Mouse (Mus musculus) stomach, postnatal 0 days (tissue): ENCODE data around the gene Mitd1. TPM values are rescaled to one million over a fixed set of nuclear protein-coding genes. Genes with fewer than 3 reads are reported as not detected.
A peak's percentile ranks its signal among the peaks of the same experiment; 100 is the strongest.

Experiments
- ATAC-seq: fragments of 200-750 bp; cut with Nextera tagmentation; 2 replicates; pipeline ENCODE4 v1.8.0; 2017; ENCODE audit not compliant: low FRiP score, low TSS enrichment
- DNase-seq: peaks from one replicate; pipeline ENCODE4 v3.0.0-alpha.2; 2016; ENCODE audit warnings: low spot score
- H3K27ac ChIP-seq: fragments of 300-500 bp; sonication (generic); replicated peaks from 2 replicates; pipeline ENCODE4 v1.5.1; 2014; ENCODE audit warnings: mild to moderate bottlenecking, control low read depth
- H3K27me3 ChIP-seq: fragments of 300-500 bp; sonication (generic); 2 replicates; pipeline ENCODE4 v1.6.1; 2014; ENCODE audit warnings: low read length; ENCODE audit not compliant: control insufficient read depth, insufficient read depth
- H3K36me3 ChIP-seq: fragments of 300-500 bp; sonication (generic); 2 replicates; pipeline ENCODE4 v1.6.1; 2014; ENCODE audit warnings: low read length, mixed read lengths; ENCODE audit not compliant: control insufficient read depth, insufficient read depth
- H3K4me1 ChIP-seq: fragments of 300-500 bp; sonication (generic); replicated peaks from 2 replicates; pipeline ENCODE4 v1.6.1; 2014; ENCODE audit warnings: antibody characterized with exemption; ENCODE audit not compliant: control insufficient read depth, insufficient read depth
- H3K4me2 ChIP-seq: fragments of 300-500 bp; sonication (generic); replicated peaks from 2 replicates; pipeline ENCODE4 v1.6.1; 2014; ENCODE audit warnings: low read depth, mild to moderate bottlenecking, control low read depth, moderate library complexity
- H3K4me3 ChIP-seq: fragments of 300-500 bp; sonication (generic); 2 replicates; pipeline ENCODE4 v1.5.1; 2014; ENCODE audit warnings: low read depth, low read length, control low read depth
- H3K9ac ChIP-seq: fragments of 300-500 bp; sonication (generic); 2 replicates; pipeline ENCODE4 v1.6.1; 2014; ENCODE audit warnings: mild to moderate bottlenecking, low read length, control low read depth, mixed read lengths
- H3K9me3 ChIP-seq: fragments of 300-500 bp; sonication (generic); 2 replicates; pipeline ENCODE4 v1.6.1; 2016; ENCODE audit warnings: low read length; ENCODE audit not compliant: control insufficient read depth
- CTCF ChIP-seq: IDR thresholded peaks from 2 replicates; pipeline ENCODE4 v1.5.1; 2016; ENCODE audit warnings: antibody characterized with exemption, low read depth, mild to moderate bottlenecking, moderate library complexity
- EP300 ChIP-seq: optimal IDR thresholded peaks from 2 replicates; pipeline ENCODE3; 2016; ENCODE audit warnings: antibody characterized with exemption
- WGBS: fragments of 180-500 bp; shearing (Covaris S2); extraction: QIAGEN DNeasy Blood & Tissue Kit; methylation state at CpG from one replicate; pipeline ENCODE4 v1.1.7; 2014; 5-methylcytosine and 5-hydroxymethylcytosine counted together
- polyA plus RNA-seq: library from polyadenylated mRNA; unstranded; fragments of >200 nt; fragmentation: Nextera tagmentation; extraction: Ambion mirVana; gene quantifications from 2 replicates; pipeline ENCODE4 v1.2.1, GENCODE M21; 2015

Mitd1 gene
- polyA plus RNA-seq, 1 experiment from 2014 or later, result 22.7 TPM

DNA sequence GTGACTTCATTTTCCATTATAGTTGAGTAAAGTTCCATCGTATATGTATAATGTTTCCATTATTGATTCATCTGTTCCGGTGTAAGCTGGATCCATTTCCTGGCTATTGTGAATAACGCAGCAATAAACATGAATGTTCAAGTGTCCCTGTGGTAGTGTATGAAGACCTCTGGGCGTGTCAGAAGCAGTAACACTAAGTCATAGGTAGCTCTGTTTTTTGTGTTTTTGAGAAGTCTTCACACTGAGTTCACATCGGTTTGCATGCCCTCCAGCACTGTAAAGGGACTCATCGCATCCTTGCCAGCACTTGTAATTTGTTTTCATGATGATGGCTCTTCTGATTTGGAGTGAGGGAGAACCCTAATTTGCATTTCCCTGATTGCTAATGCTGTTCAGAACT is 23.9 kb downstream of the Mitd1 start, which contains the start of gene Tsga10:
Tsga10 (minus strand) TSS at position 144 of the 400 bp plus-strand sequence.
- TF ChIP-seq EP300, result no peak
- no peak for TF ChIP-seq CTCF
- H3K9me3 ChIP-seq, result no peaks in the 10 kb centered on the region
- DNase-seq (no peak), ATAC-seq (no peak)
- H3K4me2 ChIP-seq, result peak within 1 kb of the TSS; percentile 90
- H3K36me3 ChIP-seq, result no peaks in the 10 kb centered on the region
- peak within 1 kb of the TSS; percentile 67 for H3K9ac ChIP-seq
- no peaks in the 10 kb centered on the region for H3K27me3 ChIP-seq
- H3K4me1 ChIP-seq, result no peaks in the 10 kb centered on the region
- H3K27ac ChIP-seq, result peak within 1 kb of the TSS; percentile 87
- peak within 1 kb of the TSS; percentile 63 for H3K4me3 ChIP-seq
- 83% methylated on average over 6 of the region's 6 CpGs for WGBS

DNA sequence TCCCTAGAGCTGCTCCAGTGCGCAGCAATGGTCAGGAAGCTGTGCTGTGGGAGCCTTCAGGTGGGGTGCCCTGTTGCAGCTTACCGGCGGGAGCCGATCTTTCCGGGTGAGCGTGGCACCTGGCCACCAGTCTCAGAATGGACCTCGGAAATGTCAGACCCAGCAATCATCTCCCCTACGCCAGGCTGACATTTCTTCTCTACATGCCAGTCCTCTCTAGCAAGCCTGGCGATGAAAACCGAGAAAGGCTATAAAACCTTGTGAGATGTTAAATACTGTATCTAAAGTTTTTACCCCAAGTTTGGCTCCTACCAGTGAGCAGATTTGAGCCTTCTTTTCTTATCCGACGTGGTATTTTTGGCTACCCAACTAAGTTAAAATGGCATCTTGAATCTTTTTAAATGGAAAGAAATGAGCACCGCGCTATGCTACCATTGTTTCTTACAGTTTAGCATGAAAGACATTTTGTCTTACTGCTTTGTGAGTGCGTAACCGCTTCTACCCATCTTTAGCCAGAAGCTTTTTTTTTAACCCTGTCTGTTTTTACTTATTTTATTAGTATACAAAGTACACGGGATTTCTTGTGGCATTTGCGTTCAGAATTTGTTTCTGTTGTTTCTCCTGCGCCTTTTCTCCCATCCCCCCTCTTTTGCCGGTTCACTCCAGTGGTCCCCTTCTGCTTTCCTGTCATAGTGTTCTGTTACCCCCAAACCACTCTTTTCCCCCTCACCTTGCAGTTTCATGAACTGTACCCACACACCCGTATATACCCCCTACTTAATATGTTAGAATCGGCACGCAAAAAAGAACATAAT is 24.6 kb downstream of the Mitd1 start:
- DNase-seq, result no peak
- Histone ChIP-seq H3K9me3 (no peaks in the 10 kb centered on the region), H3K27ac (peak overlapping the region; percentile 87), H3K36me3 (no peaks in the 10 kb centered on the region), H3K4me1 (no peaks in the 10 kb centered on the region), H3K4me3 (peak overlapping the region; percentile 63), H3K9ac (peak overlapping the region; percentile 67), H3K27me3 (no peaks in the 10 kb centered on the region), H3K4me2 (peak overlapping the region; percentile 90)
- WGBS, result 9% methylated on average over 23 of the region's 23 CpGs
- no peak for ATAC-seq
- TF ChIP-seq CTCF (no peak), EP300 (no peak)

DNA sequence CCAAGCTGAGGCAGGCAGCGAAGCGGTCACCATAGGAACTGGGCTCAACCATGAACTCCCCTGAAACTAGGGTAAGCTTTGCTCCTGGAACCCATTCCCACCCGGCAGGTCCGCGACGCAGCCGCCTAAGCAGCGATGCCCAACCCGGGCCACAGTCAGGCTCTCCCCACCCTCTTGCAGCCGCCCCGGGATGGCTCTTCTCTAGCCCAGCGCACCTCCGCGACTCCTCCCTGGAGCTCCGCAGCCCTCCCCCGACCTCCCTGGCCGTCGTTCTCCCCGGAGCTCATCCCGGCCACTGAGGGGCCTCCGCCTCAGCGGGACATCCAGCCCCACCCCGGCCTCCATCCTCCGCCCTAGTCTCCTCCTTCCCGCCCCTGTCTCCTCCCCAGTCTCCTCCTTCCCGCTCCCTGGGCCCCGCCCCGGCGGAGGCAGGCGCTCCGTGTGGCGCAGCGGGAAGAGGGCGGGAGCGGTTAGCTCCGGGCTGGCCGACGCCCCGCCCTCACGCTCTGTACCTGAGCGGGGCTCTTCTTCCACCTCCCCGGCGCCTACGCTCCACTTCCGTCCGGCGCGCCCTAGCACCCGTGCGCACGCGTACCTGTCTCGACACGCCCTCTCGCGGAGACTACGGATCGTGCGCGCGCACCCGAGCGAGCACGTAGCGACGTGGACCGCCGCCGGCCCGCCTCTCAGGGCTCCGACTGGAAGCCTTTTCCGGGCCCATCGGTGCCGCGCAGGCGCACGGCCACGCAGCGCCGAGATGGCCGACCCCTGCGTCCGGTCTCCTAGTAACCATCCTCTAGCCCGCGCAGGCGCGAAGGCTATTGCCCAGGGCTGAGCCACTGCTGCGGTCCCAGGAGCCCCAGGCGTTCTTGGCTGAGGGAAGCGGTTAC is 25.5 kb downstream of the Mitd1 start:
- Histone ChIP-seq H3K9me3 (no peaks in the 10 kb centered on the region), H3K27ac (peak overlapping the region; percentile 87), H3K4me2 (peak overlapping the region; percentile 90), H3K27me3 (no peaks in the 10 kb centered on the region), H3K36me3 (no peaks in the 10 kb centered on the region), H3K4me1 (no peaks in the 10 kb centered on the region), H3K9ac (peak overlapping the region; percentile 67), H3K4me3 (peak overlapping the region; percentile 63)
- WGBS, result under 1% methylated on average over 81 of the region's 90 CpGs
- no peak for TF ChIP-seq EP300
- peak; percentile 71 for TF ChIP-seq CTCF
- ATAC-seq, result peak; percentile 99
- DNase-seq, result peak; percentile 100

DNA sequence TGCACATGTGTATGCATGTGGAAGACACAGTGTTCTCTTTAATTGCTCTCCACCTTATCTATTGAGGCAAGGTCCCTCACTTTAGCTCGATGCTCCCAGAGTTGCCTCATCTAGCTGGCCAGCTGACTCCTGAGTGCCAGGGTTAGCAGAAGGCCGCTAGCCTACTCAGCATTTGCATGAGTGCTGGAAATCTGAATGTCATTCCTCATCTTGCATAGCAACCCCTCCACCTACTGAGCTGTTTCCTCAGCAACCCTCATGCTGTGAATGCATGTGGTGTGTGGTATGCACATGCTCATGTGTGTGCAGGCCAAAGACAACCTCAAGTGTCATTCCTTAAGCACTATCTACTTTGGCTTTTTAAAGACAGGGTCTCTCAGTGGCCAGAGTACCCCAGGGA is 39.5 kb downstream of the Mitd1 start:
- ATAC-seq, result no peak
- 53% methylated on average over 2 of the region's 2 CpGs for WGBS

DNA sequence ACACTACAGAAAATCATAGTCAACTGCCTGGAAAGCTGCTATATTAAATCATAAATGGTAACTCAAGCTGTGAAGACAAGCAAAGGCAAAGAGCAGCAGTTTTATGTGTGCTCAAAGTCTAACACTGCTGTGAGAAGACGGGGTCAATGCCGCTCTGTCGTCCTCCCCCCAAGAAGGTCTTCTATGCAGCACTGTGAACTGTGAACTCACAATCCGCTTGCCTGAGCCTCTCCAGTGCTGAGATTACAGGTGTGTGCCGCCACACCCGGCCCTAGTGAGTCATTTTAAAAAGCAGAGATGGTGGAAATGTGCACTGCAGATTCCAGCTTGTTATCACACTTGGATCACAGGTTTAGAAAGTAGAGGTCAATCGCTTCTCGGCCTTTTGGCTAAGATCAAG is 43.3 kb downstream of the Mitd1 start:
- ATAC-seq (no peak), DNase-seq (no peak)
- TF ChIP-seq EP300, result no peak
- TF ChIP-seq CTCF, result no peak
- Histone ChIP-seq H3K27ac (no peak overlapping the region), H3K4me2 (no peak overlapping the region), H3K4me3 (no peak overlapping the region), H3K27me3 (no peaks in the 10 kb centered on the region), H3K4me1 (no peaks in the 10 kb centered on the region), H3K9me3 (no peaks in the 10 kb centered on the region), H3K9ac (no peak overlapping the region), H3K36me3 (no peaks in the 10 kb centered on the region)
- 53% methylated on average over 8 of the region's 8 CpGs for whole genome bisulfite sequencing

More for the DNA sequence above, 39.5 kb downstream of the Mitd1 start:
- H3K9ac ChIP-seq, result no peak overlapping the region
- no peak overlapping the region for H3K4me2 ChIP-seq
- H3K36me3 ChIP-seq, result no peaks in the 10 kb centered on the region
- H3K9me3 ChIP-seq, result no peaks in the 10 kb centered on the region
- H3K4me1 ChIP-seq, result no peaks in the 10 kb centered on the region
- no peak overlapping the region for H3K4me3 ChIP-seq
- H3K27me3 ChIP-seq, result no peaks in the 10 kb centered on the region
- no peak for DNase-seq
- TF ChIP-seq CTCF (no peak), EP300 (no peak)
- no peak overlapping the region for H3K27ac ChIP-seq
